Comparison of ENCODE assay signal across 12 mouse cellular contexts in genomic region chr11:114447461-114447847, GRCm38 (mm10).
DNase-seq lines count a peak whose midpoint lies in the region; ATAC-seq and TF ChIP-seq lines count a peak whose summit lies in the region.
"Had no signal": no experiment of that assay in that cellular context is flagged by ENCODE, and none has a peak within 500 bp of the region (broad histone marks: within the 10 kb centered on the region; RNA-seq: fewer than 3 reads in every experiment).

No protein-coding gene starts in this region.

- TF ChIP-seq CTCF in lung, adult 2 months (IDR thresholded peaks at IDR 0.05; ENCODE audit: insufficient read depth, low read length), result no peak

- H3K9me3 ChIP-seq in heart, embryonic 13.5 days, result no peaks in the 10 kb centered on the region
- H3K9me3 ChIP-seq in lung, embryonic 16.5 days (ENCODE audit: control insufficient read depth, low read length), result no peaks in the 10 kb centered on the region
- H3K9me3 ChIP-seq in intestine, embryonic 14.5 days (ENCODE audit: control insufficient read depth, low read length), result no peaks in the 10 kb centered on the region
- no peaks in the 10 kb centered on the region for H3K9me3 ChIP-seq in midbrain, embryonic 14.5 days (ENCODE audit: control insufficient read depth, low read length)

- no peak for TF ChIP-seq POLR2A in lung, adult 2 months (IDR thresholded peaks at IDR 0.05; ENCODE audit: borderline replicate concordance, extremely low read depth, low read depth, low read length)

- H3K4me1 ChIP-seq in heart, embryonic 13.5 days, result peaks cover 45% of the 10 kb centered on the region
- H3K4me1 ChIP-seq in lung, embryonic 16.5 days (replicated peaks; ENCODE audit: control insufficient read depth, insufficient read depth, low read length), result peaks cover 40% of the 10 kb centered on the region
- no peaks in the 10 kb centered on the region for H3K4me1 ChIP-seq in lung, adult 2 months (ENCODE audit: control insufficient read depth, insufficient read depth, low read length)
- H3K4me1 ChIP-seq in intestine, embryonic 14.5 days (replicated peaks; ENCODE audit: control insufficient read depth, insufficient read depth, low read length), result peaks cover 20% of the 10 kb centered on the region; the same call in 1 of the 2 replicates
- peaks cover 39% of the 10 kb centered on the region for H3K4me1 ChIP-seq in midbrain, embryonic 14.5 days (ENCODE audit: control insufficient read depth, insufficient read depth, low read length)

- H3K36me3 ChIP-seq in heart, embryonic 13.5 days, result no peaks in the 10 kb centered on the region
- no peaks in the 10 kb centered on the region for H3K36me3 ChIP-seq in lung, embryonic 16.5 days (ENCODE audit: control insufficient read depth, insufficient read depth, low read length)
- no peaks in the 10 kb centered on the region for H3K36me3 ChIP-seq in intestine, embryonic 14.5 days (ENCODE audit: control insufficient read depth, insufficient read depth, low read length)
- no peaks in the 10 kb centered on the region for H3K36me3 ChIP-seq in midbrain, embryonic 14.5 days (ENCODE audit: control insufficient read depth, insufficient read depth, low read length)

- H3K27me3 ChIP-seq in heart, embryonic 13.5 days (replicated peaks), result peaks cover 22% of the 10 kb centered on the region; the same call in 1 of the 2 replicates
- H3K27me3 ChIP-seq in lung, embryonic 16.5 days (ENCODE audit: control insufficient read depth, insufficient read depth, low read depth, low read length), result no peaks in the 10 kb centered on the region; the same call in 1 of the 2 replicates
- H3K27me3 ChIP-seq in intestine, embryonic 14.5 days (replicated peaks; ENCODE audit: control insufficient read depth, insufficient read depth, low read length), result no peaks in the 10 kb centered on the region
- no peaks in the 10 kb centered on the region for H3K27me3 ChIP-seq in midbrain, embryonic 14.5 days (ENCODE audit: control insufficient read depth, insufficient read depth, low read length)
- H3K27me3 ChIP-seq: Patski had no signal

- DNase-seq in heart, postnatal 14 days, result no peak
- no peak for DNase-seq in lung, adult 2 months
- DNase-seq in intestine, embryonic 14.5 days (ENCODE audit: low spot score), result no peak
- no peak for DNase-seq in midbrain, embryonic 14.5 days
- DNase-seq in left cerebral cortex, adult 18-20 months (ENCODE audit: low spot score in 2 of 2), result no peak
- DNase-seq in right cerebral cortex, adult 2 months (ENCODE audit: low spot score in 2 of 2), result no peak
- DNase-seq: cerebellum, postnatal 36 days; kidney, adult 11 months; thymus, adult 2 months had no signal

- peak overlapping the region; percentile 41 for H3K27ac ChIP-seq in heart, embryonic 13.5 days (replicated peaks)
- H3K27ac ChIP-seq in lung, embryonic 16.5 days (ENCODE audit: low read length), result no peak overlapping the region
- 0 out of 2 replicates have a peak overlapping the region, but pooled peaks have one; percentile 55 for H3K27ac ChIP-seq in intestine, embryonic 14.5 days (ENCODE audit: low read depth)
- H3K27ac ChIP-seq in midbrain, embryonic 14.5 days (replicated peaks; ENCODE audit: low read depth, low read length), result peak overlapping the region; percentile 73; the same call in 1 of the 2 replicates

- peak overlapping the region; percentile 69; the same call in 1 of the 2 replicates for H3K9ac ChIP-seq in heart, embryonic 13.5 days
- H3K9ac ChIP-seq in lung, embryonic 16.5 days (ENCODE audit: low read length), result no peak overlapping the region
- H3K9ac ChIP-seq in intestine, embryonic 14.5 days (ENCODE audit: low read length), result no peak overlapping the region
- H3K9ac ChIP-seq in midbrain, embryonic 14.5 days (replicated peaks; ENCODE audit: low read length), result no peak overlapping the region

- 85% methylated on average over 5 of the region's 5 CpGs for WGBS in heart, embryonic 13.5 days
- whole genome bisulfite sequencing in lung, embryonic 16.5 days, result 81% methylated on average over 5 of the region's 5 CpGs
- WGBS in lung, adult 2 months, result 87% methylated on average over 5 of the region's 5 CpGs
- WGBS in intestine, embryonic 14.5 days, result 86% methylated on average over 5 of the region's 5 CpGs
- 95% methylated on average over 5 of the region's 5 CpGs for WGBS in midbrain, embryonic 14.5 days

- no peak for ATAC-seq in heart, embryonic 13.5 days (ENCODE audit: extremely low read depth, insufficient number of reproducible peaks, low FRiP score, low TSS enrichment)
- ATAC-seq in lung, embryonic 16.5 days (ENCODE audit: low read depth), result no peak
- no peak for ATAC-seq in intestine, embryonic 14.5 days (replicated peaks; ENCODE audit: low FRiP score, low TSS enrichment, low read depth)
- no peak for ATAC-seq in midbrain, embryonic 14.5 days (ENCODE audit: low FRiP score, low TSS enrichment)
- ATAC-seq: Patski had no signal

- intact Hi-C loops in heart, postnatal 14 days (cut with DNase I), result no loop called here

- H3K4me3 ChIP-seq in heart, embryonic 13.5 days, result 0 out of 2 replicates have a peak overlapping the region, but pooled peaks have one; percentile 43
- no peak overlapping the region for H3K4me3 ChIP-seq in lung, embryonic 16.5 days (ENCODE audit: low read length)
- H3K4me3 ChIP-seq in lung, adult 2 months (replicated peaks; ENCODE audit: extremely low read depth, low read depth, low read length), result no peak overlapping the region
- H3K4me3 ChIP-seq in intestine, embryonic 14.5 days (ENCODE audit: low read depth, low read length), result no peak overlapping the region; the same call in 1 of the 2 replicates
- no peak overlapping the region for H3K4me3 ChIP-seq in midbrain, embryonic 14.5 days (replicated peaks; ENCODE audit: low read depth, low read length)

- H3K4me2 ChIP-seq in heart, embryonic 13.5 days, result peak overlapping the region; percentile 69
- H3K4me2 ChIP-seq in lung, embryonic 16.5 days (ENCODE audit: low read depth, low read length), result peak overlapping the region; percentile 55
- peak overlapping the region; percentile 51 for H3K4me2 ChIP-seq in intestine, embryonic 14.5 days (ENCODE audit: low read length)
- peak overlapping the region; percentile 48; the same call in 1 of the 2 replicates for H3K4me2 ChIP-seq in midbrain, embryonic 14.5 days (ENCODE audit: low read length)
